Mouse (Mus musculus) skeletal muscle tissue, adult 2 months (tissue): ENCODE measurements around the gene Cxcl2.

ENCODE experiments used
- DNase-seq: peaks from one replicate; pipeline ENCODE4 v3.0.0-alpha.2; 2012; ENCODE audit warnings: low read depth, low spot score

The Cxcl2 gene

DNA sequence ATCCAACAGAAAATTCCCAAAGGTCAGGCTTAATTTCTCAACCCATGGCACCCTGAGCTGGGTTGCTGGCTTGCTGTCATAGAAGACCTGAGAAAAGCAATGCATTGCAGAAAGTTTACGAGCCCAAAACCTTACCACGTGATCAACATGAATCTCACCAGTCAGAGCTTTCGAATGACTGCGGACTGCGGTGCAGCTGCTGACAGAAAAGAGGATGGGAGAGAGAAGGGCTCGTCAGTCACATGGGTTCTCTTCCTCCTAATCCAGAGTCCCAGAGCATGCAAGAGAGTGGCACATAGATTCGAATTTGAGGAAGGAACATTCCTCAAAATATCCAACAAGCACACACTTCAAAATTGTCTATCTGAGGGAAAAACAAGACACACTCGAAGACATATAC lies 9.4 kb upstream of the Cxcl2 start:
- DNase-seq = no peak

- DNase-seq = no peak
These were observed 6.2 kb upstream of the Cxcl2 start for GRCm38 (mm10) chr5:90897429-90897828.

DNA sequence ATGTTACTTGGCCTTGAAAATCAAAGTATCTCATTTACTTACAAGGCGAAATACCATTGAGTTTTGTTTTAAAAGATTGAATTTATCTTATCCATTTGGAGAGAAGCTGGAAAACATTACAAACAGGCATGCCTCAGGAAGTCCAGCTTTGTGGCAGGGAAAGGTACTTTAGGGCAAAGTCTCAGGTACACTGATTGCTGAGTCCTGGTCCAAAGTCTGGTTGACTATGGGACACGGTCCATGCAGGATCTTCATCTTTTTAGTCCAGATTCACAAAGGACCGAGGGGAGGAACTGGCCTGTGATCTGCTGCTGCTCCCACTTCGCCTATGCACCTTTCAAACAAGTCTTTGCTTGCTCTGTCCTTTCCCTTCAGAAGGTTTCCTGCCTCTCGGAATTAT lies 4.4 kb upstream of the Cxcl2 start:
- DNase-seq = no peak

GRCm38 (mm10) chr5:90900147-90900546 lies 3.5 kb upstream of the Cxcl2 start:
- peak; percentile 67 for DNase-seq

- DNase-seq = no peak
These were observed 3.0 kb upstream of the Cxcl2 start for GRCm38 (mm10) chr5:90900688-90901087.

DNA sequence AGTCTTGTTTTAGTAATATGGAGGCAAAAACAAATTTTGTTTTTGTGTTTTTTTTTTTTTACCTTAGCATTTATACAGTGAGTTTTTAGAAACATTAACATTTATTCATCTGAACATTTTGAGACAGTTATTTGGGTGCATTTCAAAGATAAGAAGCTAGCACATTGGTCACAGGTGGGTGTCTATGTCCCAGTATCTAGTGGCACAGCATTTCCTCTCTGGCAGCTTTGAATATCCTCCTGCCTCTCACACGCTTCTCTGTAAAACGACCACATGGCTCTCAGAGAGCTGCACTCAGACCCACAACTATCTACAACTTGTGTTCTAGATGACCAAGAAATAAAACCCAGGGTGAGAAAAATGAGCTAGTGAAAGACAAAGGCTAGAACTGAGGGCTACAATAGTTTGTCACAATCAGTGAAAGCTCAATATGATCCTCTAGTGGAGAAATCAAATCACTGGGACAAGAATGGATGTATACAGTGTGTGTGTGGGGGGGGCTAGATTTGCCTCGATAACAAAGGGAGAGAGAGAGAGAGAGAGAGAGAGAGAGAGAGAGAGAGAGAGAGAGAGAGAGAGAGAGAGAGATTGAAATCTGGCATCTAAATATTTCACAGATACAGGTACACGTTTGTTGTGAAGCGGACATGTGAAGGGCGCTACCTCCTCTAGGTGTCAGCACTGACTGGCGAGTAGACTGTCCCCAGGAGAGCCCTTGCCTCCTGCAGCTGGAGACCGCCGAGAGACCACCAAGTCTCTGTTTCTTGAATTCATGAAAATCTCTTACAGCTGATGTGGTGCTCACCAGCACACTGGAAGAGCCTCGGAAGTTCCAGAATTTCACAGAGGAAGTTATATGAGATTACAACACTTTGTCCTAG lies 1.1 kb upstream of the Cxcl2 start:
- no peak for DNase-seq

DNA sequence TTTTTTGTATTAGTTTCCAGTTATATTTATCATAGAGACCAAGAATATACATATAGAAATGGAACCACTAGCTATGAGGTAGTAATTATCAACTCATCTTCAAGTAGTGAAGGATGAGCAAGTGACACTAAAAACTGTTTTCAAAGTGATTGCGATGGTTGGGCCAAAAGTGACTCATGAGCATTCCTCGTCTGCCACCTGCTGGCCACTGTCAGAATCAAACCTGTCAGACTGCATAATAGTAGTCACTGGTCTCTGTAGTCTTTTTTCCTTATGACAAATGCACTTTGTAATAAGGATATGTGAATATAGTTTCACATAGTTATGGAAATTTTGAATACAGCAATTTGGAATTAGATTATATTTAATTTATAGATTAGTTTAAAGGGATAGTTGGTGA lies 5.3 kb downstream of the Cxcl2 start:
- DNase-seq = peak; percentile 27

DNA sequence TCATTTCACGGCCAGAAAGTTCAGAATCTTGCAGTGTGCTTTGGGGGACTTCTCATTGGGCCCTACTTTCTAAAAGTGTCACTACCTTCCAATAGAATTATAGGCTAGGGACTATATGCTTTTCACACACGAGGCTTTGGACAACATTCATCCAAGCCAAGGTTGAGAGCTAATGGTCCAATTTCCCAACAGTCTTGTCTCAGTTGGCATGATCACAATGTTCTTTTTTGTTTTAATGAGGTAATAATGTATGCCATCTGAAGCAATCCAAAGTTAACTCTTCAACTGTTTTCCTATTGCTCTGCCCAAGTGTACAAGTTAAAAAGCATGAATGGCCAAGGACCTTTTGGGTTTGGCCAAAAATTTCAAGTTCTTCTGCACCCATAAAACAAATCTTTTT lies 15.8 kb downstream of the Cxcl2 start:
- DNase-seq = no peak

GRCm38 (mm10) chr5:90922958-90923357 lies 19.3 kb downstream of the Cxcl2 start:
- DNase-seq = no peak

DNA sequence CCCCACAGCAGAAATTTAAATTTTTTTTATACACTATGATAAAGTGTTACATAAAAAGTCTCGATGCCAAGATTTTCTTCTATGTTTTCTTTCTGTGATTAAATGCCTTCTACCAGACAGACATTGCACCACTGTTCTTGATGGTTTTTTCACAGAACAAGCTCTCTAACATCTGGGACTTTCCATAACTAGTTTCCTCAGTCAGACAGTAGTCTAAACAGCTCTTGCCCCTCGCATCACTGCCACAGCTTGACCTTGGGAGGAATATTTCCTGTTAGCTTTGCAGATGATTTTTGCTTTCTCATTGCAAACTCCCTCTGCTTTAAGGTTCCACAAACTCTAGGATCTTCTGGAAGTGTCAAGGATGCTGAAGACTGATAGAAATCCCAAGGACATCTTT lies 26.9 kb downstream of the Cxcl2 start:
- no peak for DNase-seq

GRCm38 (mm10) chr5:90930971-90931851 lies 27.5 kb downstream of the Cxcl2 start, which contains the start of gene Mthfd2l:
Gene Mthfd2l, plus strand, starts transcription at chr5:90931117.
- DNase-seq = peak; percentile 62

DNA sequence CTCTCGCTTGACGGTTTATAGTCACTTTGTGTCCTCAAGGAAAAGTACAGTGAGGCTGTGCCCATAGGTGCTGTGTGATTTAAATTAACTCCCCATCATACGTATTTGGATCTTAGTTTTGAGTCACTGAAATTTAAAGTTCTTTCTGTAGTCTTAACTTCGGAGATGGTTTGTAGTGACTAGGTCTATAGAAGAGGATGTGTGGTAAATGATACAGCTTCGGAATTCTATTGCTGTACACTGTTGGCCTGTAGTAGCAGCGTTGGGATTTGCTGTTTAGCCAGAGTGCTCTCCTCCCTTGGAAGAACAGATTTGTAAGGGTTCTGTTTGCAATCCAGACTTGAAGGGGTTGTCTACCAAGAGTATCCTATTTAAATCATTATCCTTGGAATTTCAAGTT lies 28.2 kb downstream of the Cxcl2 start:
- no peak for DNase-seq

DNA sequence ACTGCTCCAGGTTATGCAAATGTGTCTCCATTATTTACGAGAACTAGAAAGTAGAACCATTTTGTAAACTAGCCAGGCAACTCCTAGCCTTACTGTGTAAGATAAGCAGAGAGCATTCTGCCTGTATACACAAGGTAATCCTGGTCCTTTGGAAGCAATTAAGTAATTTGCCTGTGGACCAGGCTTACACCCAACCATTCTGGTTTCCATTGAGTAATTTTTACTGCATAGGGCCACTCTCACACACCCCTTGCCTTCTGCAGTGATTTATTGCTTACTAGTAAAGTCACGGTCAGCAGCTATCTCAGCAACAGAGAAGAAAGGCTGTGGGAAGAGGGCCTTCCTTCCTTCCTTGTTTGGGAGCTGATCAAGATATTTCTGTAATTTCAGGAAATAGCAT lies 33.0 kb downstream of the Cxcl2 start:
- no peak for DNase-seq

GRCm38 (mm10) chr5:90945453-90945852 lies 41.8 kb downstream of the Cxcl2 start:
- DNase-seq = no peak

- DNase-seq = no peak
These were observed 45.8 kb downstream of the Cxcl2 start for GRCm38 (mm10) chr5:90949499-90949898.

DNA sequence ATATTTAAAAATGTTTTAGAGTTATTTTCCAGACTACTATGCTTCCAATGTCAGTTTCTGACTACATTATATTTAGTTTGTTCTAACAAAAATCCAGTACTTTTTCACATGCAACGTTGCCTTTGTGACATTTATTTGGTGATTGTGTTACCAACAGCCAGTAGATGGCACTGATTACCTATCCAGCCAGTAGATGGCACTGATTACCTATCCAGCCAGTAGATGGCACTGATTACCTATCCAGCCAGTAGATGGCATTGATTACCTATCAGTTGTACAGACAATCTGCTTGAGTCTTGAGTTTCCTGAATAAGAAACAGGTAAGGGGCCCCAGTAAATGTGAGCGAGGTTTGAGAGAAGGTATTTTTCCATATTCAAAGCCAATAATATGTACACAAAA lies 47.8 kb downstream of the Cxcl2 start:
- DNase-seq = no peak

GRCm38 (mm10) chr5:90952731-90953481 lies 49.2 kb downstream of the Cxcl2 start:
- DNase-seq = no peak
